Mouse (Mus musculus) kidney, adult 8-10 months (tissue): ENCODE results near the gene Hpcal4.
A peak's percentile ranks its signal among the peaks of the same experiment; 100 is the strongest.
"Not testable (repeated sequence)": the region's sequence is repeated elsewhere in the genome, so short reads cannot be mapped to it uniquely, and the experiment has no call there.

Experiments
- DNase-seq, 2 experiments: peaks; one replicate each; pipeline ENCODE4 v3.0.0; 2022

Hpcal4 gene

GRCm38 (mm10) chr4:123182328-123183238 lies at the start of gene Hpcal4:
Gene Hpcal4, plus strand, starts transcription at chr4:123183227.
- DNase-seq, result no peak

DNA sequence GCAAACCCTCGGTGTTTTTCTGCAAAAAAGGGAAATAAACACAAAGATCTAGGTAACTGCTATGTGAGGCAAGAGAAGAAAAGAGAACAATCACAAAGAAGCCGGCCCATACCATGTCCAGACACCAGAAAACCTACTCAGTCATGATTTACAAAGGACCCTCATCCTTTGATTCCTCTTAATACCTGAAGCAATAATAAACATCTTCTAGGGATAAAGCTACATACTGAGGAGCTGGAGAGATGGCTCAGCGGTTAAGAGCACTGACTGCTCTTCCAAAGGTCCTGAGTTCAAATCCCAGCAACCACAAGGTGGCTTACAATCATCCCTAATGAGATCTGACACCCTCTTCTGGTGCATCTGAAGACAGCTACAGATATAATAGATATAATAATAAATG lies 45.5 kb upstream of the Hpcal4 start:
- no peak for DNase-seq

DNA sequence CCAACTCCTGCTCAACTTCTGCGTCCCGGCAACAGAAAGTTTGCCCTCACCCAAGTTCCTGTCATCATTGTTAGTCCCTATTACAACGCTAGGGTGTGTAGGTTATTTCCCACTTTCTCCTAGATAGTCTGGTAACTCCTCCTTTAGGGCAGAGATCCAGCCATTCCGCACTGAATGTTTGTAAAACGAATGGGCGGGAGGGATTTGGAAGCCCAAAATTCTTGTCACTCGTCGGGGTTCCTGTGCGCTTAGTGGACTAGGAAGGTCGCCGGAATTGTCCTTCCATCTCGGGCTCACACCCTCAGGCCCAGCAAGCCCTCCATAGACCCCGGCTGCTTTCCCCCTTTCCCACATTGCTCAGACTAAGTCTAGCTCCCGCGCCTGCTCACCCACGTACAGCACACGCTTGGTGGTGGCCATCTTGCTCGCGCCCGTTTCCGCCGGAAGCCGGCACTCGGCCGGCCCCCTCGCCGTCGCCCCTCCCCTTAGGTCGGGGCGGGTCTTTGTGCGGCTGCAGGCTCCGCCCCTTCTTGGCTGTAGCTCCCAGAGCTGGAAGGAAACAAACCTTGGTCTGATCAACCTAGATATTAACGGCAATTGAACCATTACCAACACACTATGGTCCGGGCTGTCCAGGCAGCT lies 43.4 kb upstream of the Hpcal4 start, which contains the start of gene Ppie:
Ppie (minus strand) TSS at position 439 of the 642 bp plus-strand sequence.
- peak; percentile 54 to 72 for DNase-seq

DNA sequence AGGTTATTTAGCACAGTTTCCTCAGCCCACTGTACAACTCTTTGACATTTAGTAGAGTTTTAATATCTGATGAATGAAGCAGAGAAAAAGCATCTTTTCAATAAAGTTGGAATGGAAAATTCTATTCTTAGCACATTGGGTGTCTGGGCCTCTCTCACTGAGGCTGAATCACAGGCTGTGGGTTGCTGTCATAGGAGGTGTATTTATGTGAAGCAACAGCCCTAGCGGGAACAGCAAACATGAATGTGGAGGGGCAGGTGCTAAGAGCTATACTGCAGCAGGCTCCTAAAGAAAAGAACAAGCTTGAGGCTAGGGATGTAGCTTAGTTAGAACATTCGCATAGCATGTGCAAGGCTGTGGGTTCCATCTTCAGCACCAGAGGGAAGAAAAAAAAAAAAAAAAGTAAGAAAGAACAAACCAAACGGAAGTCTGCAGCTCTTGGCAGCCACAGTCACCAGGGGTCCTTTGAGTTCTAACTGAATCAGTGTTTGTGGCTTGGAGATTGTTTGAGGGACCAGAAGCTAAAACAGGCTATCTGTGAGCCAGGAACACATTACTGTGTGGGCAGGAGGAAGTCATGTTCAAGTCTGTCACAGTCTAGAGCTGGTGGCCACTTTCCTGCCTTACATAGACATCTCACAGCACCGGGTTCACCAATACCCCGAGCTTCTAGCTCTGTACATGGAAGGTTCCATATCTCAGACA lies 35.4 kb upstream of the Hpcal4 start:
- DNase-seq, result no peak

GRCm38 (mm10) chr4:123152003-123152402 lies 31.0 kb upstream of the Hpcal4 start:
- DNase-seq, result no peak

GRCm38 (mm10) chr4:123152976-123153375 lies 30.1 kb upstream of the Hpcal4 start:
- no peak for DNase-seq

GRCm38 (mm10) chr4:123155004-123155403 lies 28.0 kb upstream of the Hpcal4 start:
- peak; percentile 19 for DNase-seq

DNA sequence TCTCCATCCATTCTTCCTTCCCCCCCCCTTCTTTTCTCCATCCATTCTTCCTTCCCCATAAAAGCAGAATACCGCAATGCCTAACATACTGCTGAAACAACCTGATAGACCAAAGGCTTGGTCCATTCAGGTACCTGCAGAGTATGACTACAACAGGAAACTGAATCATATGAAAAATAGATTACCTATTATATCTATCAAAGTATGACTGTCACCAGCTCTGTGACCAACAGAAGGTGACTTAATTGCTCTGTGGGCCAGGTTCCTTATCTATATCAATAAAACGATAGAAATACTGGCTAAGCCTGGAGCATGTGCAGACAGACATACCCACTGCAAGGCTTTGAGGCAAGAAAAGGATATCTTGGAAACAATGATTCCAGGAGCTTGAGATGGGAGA lies 27.6 kb upstream of the Hpcal4 start:
- DNase-seq, result no peak

DNA sequence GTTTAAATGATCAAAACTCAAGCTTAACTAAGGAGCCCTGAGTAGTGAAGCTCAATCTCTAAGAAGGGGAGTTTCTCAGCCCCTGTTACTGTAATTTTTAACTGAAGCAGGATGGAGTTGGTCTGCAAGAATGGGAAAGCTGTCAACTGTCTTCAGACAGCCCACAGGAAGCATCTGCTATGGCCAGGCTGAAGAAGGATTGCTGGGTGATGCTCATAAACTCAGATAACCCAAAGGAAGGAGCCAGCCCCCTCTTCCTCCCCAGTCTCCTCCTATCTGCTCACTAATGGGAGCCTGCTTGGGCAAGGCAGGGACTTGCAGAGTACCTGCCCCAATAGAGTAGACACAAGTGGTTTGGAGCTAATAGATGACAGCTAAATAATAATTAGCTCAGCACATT lies 27.2 kb upstream of the Hpcal4 start:
- no peak for DNase-seq

DNA sequence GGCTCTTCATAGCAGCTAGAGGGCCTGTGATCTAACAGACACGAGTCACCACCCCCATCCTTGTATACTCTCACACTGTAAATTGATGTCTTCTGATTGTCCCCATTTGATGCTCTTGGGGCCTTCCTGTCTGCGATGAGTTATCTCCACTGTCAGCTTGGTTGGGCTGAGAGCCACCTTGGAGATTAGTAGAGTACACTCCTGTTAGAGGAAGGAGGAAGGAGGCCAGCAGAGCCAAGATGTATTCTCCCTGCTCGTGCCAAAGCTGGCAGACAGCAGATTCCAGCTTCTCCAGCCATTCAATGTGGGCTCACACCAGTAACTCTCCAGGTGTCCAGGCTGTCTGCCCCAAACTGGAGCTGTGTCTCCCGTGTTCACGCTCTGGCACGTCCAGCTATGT lies 22.5 kb upstream of the Hpcal4 start:
- DNase-seq, result no peak

GRCm38 (mm10) chr4:123161251-123161650 lies 21.8 kb upstream of the Hpcal4 start:
- not testable (repeated sequence) for DNase-seq

DNA sequence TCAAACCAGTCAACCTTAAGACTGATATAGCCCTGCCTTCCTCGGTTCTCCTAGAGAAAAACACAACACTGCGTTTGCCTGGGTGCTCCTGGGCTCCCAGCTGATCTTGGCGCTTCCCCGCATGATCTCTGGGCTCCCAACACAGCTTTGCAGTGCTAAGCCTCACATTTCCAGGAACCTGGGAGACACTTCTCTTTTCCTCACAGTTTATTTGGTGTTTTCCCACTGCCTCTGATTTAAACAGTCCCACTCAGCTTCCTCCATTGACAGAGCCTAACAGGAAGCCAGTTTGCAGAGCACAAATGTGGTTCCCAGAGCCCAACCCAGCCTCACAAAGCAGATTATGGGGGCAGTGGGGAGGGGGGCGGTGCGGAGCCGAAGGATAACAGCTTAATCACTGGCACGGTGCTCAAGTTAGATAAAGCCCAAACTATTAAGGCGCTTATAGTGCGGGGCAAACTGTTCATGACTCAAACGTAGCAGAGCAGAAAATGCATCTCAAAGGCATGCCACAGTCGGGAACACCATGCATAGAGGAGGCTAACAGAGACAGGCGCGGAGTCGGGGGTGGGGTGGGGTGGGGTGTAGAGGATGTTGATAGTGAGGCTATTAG lies 20.6 kb upstream of the Hpcal4 start:
- DNase-seq, result no peak

GRCm38 (mm10) chr4:123164157-123164556 lies 18.9 kb upstream of the Hpcal4 start:
- DNase-seq, result no peak

DNA sequence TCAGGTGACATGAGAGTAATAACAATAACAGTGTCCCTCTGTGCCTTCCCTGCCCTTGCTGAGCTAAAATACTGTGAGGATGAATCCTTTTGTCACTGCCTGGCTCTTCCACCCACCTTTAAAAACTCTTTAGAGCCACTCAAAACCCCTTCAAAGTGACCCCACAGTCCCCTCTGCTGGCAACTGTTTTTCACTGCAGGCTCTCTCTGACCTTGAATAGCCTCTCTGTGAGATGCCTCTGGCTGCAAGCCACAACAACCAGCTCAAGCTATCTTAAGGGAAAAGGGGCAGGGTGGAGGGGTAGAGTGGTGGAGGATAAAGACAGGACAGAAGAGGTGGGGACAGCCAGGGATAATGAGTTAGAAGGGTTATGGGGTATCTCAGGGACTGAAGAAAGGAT lies 11.2 kb upstream of the Hpcal4 start:
- no peak for DNase-seq

DNA sequence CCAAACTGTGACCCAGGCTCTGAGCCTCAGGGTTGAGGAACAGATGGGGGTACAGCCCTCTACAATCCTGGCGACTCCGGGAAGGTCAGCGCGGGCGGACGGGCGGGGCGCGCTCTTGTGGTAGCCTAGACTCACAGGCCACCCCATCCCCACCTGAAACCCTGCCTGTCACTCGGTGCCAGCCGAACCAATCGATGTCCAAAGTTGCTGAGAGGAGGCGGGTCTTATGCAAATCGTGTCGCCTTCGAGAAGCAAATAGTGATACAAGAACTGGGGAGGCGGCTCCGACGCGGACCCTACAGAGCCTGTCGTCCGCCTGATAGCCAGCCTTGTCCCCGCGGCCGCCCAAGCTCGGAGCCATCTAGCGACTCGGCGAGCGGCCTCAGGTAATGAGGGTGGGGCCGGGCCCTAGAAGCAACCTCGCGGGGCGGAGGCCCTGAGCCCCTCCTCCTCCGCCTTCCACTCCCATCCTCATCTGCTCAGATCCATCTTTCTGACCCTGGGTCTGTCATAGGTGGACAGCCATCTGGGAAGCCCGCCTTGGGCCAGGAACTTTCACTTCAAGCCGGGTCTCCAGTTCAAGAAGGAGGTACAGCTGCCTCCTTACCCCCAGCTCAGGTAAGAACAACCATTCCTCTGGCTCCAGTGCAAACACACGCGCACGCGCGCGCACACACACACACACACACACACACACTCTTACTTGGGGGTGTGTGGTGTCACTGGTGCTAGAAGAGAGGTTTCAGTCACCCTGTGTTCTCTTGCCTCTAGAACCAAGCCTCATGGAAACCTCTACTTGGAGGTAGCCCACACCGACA lies 421 bp downstream of the Hpcal4 start:
- peak; percentile 68 for DNase-seq

GRCm38 (mm10) chr4:123184816-123185215 lies 1.8 kb downstream of the Hpcal4 start:
- DNase-seq, result no peak

DNA sequence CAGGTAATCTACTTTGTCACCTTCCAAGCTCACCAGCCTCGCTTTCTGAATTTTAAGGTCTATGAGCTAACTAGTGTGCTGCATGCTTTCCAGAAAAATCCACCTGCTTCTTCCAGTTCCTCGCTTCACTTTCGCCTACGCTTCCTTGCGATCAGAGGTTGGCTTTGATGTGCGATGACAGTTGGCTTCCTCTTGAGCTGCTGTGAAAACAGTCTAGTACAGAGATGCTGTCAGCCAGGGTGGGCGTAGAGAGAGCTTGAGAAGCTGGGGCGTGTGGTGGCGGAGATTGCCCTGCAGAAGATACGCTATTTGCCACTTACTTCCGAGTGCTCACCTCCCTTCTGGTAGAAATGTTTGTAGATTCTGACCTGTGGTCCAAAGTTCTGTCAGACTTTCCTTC lies 9.3 kb downstream of the Hpcal4 start:
- DNase-seq, result no peak

GRCm38 (mm10) chr4:123193791-123194190 lies 10.8 kb downstream of the Hpcal4 start:
- DNase-seq, result no peak

DNA sequence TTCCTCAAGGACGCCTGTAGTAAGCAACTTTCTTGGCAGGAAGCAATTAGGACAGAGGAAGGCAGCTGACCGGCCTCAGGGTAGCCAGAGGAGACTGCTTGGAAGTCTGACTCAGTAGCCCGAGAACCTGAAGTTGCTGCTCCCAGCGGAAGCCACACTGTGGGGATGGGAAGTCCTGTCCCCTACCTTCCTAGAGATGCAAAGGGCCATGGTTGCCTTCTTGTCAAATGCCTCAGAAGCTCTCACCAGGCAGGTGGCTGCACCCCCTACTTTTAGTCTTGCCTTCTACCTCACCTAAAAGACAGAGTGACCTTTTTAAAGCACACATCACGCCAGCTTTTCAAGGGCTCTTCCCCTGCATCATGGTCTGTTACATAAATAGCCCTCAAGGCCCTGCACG lies 13.7 kb downstream of the Hpcal4 start:
- peak in 1 of 2 experiments; percentile 28 for DNase-seq

- DNase-seq, result peak; percentile 32 to 60
Observed at GRCm38 (mm10) chr4:123200771-123201185, 17.8 kb downstream of the Hpcal4 start.

DNA sequence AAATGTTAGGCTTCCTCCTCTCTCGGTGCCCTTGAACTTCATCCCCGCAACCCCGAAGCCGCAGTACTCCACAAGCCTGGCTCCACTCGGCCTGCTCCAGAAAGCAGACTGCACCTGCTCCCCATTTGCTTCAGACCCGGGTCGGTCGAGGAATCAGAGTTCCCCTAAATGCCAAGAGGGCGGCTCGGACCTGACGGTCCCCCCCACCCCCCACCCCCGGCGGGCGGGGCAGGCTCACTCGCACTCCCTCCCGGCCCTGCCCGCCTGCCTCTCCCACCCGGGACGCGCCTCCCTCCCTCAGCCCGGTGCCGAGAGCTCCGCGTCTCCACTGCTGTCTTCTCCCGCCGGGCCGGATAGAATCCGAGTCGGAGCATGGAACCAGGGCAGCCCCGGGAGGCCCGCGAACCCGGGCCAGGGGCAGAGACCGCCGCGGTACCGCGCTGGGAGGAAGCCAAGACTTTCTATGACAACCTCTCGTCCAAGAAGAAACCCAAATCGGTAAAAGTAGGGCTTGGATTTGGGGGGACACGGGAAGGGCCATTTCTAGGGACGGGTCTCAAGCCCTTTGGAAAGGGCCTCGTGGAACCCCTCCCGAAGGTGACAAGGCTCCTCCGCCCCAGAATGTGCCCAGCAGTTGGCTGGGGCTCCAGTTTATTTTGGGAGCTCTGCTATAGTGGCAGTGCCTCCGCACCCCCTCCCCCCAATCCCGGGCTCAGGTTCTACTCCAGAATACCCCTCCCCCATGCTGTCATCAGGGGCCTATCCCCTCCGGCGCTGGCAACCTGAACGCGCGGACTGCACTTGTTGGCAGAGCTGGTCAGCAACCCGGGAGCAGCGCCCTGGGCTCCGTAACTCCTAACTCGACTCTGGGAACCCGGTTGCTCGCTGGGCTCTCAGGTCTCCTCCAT lies 18.4 kb downstream of the Hpcal4 start, which contains the start of gene Nt5c1a:
Nt5c1a (plus strand) TSS at position 319 of the 908 bp plus-strand sequence.
- no peak for DNase-seq
